Mouse (Mus musculus) liver, adult 2 months (tissue): ENCODE data around the gene Hebp2. TPM values are rescaled to one million over a fixed set of nuclear protein-coding genes. Genes with fewer than 3 reads are reported as not detected.

Experiments
- DNase-seq: peaks from one replicate; pipeline ENCODE4 v3.0.0-alpha.2; 2011; ENCODE audit warnings: low read depth, low spot score; ENCODE audit errors: extremely low read depth
- H3K27ac ChIP-seq: fragments of 200-500 bp; replicated peaks from 2 replicates; pipeline ENCODE4 v1.5.1; 2012; ENCODE audit warnings: low read depth, mild to moderate bottlenecking, control low read depth, inconsistent platforms, low read length; ENCODE audit not compliant: insufficient read depth
- H3K27me3 ChIP-seq: fragments of 200-500 bp; 2 replicates; pipeline ENCODE4 v1.6.1; 2012; ENCODE audit warnings: mild to moderate bottlenecking, moderate library complexity, low read length, inconsistent platforms; ENCODE audit not compliant: control insufficient read depth, insufficient read depth
- H3K36me3 ChIP-seq: fragments of 200-500 bp; 2 replicates; pipeline ENCODE4 v1.6.1; 2012; ENCODE audit warnings: low read length, inconsistent platforms; ENCODE audit not compliant: control insufficient read depth, insufficient read depth
- H3K4me1 ChIP-seq: fragments of 200-500 bp; 2 replicates; pipeline ENCODE4 v1.6.1; 2011; ENCODE audit warnings: low read length; ENCODE audit not compliant: control insufficient read depth, insufficient read depth
- H3K4me3 ChIP-seq: fragments of 200-500 bp; 2 replicates; pipeline ENCODE4 v1.5.1; 2011; ENCODE audit warnings: low read depth, mild to moderate bottlenecking, control low read depth, low read length, moderate library complexity; ENCODE audit not compliant: insufficient read depth
- H3K79me2 ChIP-seq: fragments of 200-500 bp; 2 replicates; pipeline ENCODE4 v1.6.1; 2012; ENCODE audit warnings: inconsistent platforms, mild to moderate bottlenecking, low read length, moderate library complexity; ENCODE audit not compliant: control insufficient read depth, insufficient read depth
- H3K9ac ChIP-seq: fragments of 200-500 bp; 2 replicates; pipeline ENCODE4 v1.6.1; 2012; ENCODE audit warnings: low read depth, mild to moderate bottlenecking, control low read depth, inconsistent platforms, low read length
- CTCF ChIP-seq: fragments of 200-500 bp; IDR thresholded peaks from 2 replicates; pipeline ENCODE4 v1.5.1; 2011; ENCODE audit warnings: low read depth, low read length, control low read depth
- POLR2A ChIP-seq: fragments of 200-500 bp; IDR thresholded peaks from 2 replicates; pipeline ENCODE4 v1.6.1; 2011; ENCODE audit warnings: low read length, control low read depth; ENCODE audit not compliant: insufficient read depth; ENCODE audit errors: extremely low read depth
- WGBS: fragments of 180-500 bp; shearing (Covaris S2); methylation state at CpG from one replicate; pipeline ENCODE4 v1.1.7; 2018; 5-methylcytosine and 5-hydroxymethylcytosine counted together
- polyA plus RNA-seq: library from polyadenylated mRNA; depleted of rRNA; stranded (reverse); fragments of >200 nt; gene quantifications from 2 replicates; pipeline ENCODE4 v1.2.3, GENCODE M21; 2012
- total RNA-seq: library from RNA; depleted of rRNA; stranded (reverse); fragments of >200 nt; gene quantifications from 2 replicates; pipeline ENCODE4 v1.2.3, GENCODE M21; 2014

Hebp2 gene
- total and polyA plus RNA-seq, 2 experiments: 0.28 to 0.33 TPM

DNA sequence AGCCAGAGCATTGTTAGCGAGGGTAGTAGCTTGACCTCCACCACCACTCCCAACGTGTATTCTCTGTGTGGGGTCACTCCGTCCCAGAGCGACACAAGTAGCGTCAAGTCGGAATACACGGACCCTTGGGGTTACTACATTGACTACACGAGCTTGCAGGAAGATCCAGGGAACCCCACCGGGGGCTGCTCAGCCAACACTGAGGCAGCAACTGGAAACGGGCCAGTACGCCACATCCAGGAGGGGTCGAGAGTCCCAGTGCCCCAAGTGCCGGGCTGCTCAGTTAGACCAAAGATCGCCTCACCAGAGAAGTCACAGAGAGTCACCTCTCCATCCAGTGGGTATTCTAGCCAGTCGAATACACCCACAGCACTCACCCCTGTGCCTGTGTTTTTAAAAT lies 20.6 kb downstream of the Hebp2 start:
- Histone ChIP-seq H3K9ac (no peak overlapping the region), H3K4me1 (peaks cover 8% of the 10 kb centered on the region), H3K27ac (no peak overlapping the region), H3K36me3 (peaks cover 2% of the 10 kb centered on the region; the same call in 1 of the 2 replicates), H3K27me3 (no peaks in the 10 kb centered on the region), H3K79me2 (0 out of 2 replicates have a peak, but pooled peaks cover under 1% of the 10 kb centered on the region), H3K4me3 (no peak overlapping the region)
- WGBS: 92% methylated on average over 15 of the region's 15 CpGs
- TF ChIP-seq POLR2A (no peak), CTCF (no peak)
- no peak for DNase-seq

DNA sequence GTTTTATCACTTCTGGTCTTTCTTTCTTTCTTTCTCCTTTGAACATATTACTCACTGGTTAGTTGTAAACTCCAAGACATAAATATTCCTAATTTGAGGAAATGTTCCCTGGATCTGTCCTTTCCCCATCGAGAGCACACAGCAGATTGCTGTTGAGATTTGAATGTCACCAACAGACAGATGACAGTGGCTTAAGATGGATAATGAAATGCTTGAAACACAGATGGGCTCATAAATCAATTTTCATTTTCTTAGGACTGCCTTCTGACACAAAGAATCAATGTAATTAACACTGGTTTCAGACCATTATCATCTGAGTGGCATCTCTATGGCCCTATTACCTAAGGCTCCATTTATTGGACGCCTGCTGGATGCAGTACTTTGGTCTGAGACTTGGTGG lies 23.3 kb downstream of the Hebp2 start:
- DNase-seq: no peak
- H3K4me3 ChIP-seq: no peak overlapping the region
- no peaks in the 10 kb centered on the region for H3K27me3 ChIP-seq
- no peak for TF ChIP-seq POLR2A
- TF ChIP-seq CTCF: no peak
- WGBS: 85% methylated on average over 2 of the region's 2 CpGs
- peaks cover 2% of the 10 kb centered on the region; the same call in 1 of the 2 replicates for H3K36me3 ChIP-seq
- no peak overlapping the region for H3K9ac ChIP-seq
- H3K79me2 ChIP-seq: 0 out of 2 replicates have a peak, but pooled peaks cover 2% of the 10 kb centered on the region
- peaks cover 7% of the 10 kb centered on the region for H3K4me1 ChIP-seq
- no peak overlapping the region for H3K27ac ChIP-seq

DNA sequence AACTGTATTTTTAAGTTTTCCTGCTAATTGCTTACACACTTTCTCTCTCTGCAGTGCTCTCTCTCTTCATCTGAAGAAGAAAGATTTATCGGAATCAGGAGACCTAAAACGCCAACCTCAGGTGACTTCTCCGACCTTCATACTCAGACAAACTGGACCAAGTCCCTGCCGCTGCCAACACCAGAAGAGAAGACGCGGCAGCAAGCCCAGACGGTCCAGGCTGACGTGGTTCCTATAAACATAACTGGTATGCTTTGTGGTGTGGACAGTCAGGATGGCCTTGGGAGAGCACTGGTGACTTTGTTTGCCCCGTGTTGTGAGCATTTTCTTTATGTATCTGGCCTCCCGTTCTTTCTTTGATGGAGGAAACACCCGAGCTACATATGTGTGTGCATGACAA lies 34.4 kb downstream of the Hebp2 start:
- Histone ChIP-seq H3K79me2 (no peaks in the 10 kb centered on the region; the same call in 1 of the 2 replicates), H3K36me3 (peaks cover 3% of the 10 kb centered on the region; the same call in 1 of the 2 replicates)
- 90% methylated on average over 11 of the region's 11 CpGs for WGBS

GRCm38 (mm10) chr10:18510663-18511062 lies 35.2 kb downstream of the Hebp2 start:
- no peaks in the 10 kb centered on the region for H3K27me3 ChIP-seq
- peak; percentile 75 for DNase-seq
- H3K4me1 ChIP-seq: peaks cover 9% of the 10 kb centered on the region
- H3K9ac ChIP-seq: no peak overlapping the region
- H3K79me2 ChIP-seq: no peaks in the 10 kb centered on the region; the same call in 1 of the 2 replicates
- TF ChIP-seq CTCF (no peak), POLR2A (no peak)
- no peak overlapping the region for H3K27ac ChIP-seq
- H3K4me3 ChIP-seq: no peak overlapping the region
- peaks cover 3% of the 10 kb centered on the region; the same call in 1 of the 2 replicates for H3K36me3 ChIP-seq
- 24% methylated on average over 3 of the region's 3 CpGs for WGBS

More for the DNA sequence above, 34.4 kb downstream of the Hebp2 start:
- Histone ChIP-seq H3K4me1 (peaks cover 9% of the 10 kb centered on the region), H3K27me3 (no peaks in the 10 kb centered on the region), H3K9ac (no peak overlapping the region), H3K27ac (no peak overlapping the region), H3K4me3 (no peak overlapping the region)
- no peak for TF ChIP-seq CTCF
- no peak for TF ChIP-seq POLR2A
- no peak for DNase-seq

DNA sequence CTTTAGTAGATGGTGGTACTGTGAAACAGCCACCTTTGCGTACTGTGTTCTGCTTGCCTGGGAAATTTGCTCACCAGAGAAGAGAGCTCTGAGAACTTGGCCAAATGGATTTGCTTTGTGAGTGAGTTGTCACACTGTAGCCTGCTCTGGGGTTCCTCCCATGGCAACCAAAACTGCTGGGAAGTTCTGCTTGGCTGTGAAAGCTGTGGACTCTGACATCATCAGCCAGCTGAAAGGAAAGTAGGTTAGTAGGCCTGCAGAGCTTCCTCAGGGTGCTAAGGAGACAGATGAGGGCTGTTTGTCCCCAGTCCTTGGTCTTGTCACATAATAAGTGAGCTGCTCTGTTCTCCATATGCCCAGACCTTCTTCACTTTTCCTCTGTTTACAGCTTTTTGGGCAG lies 37.3 kb downstream of the Hebp2 start:
- Histone ChIP-seq H3K4me1 (peaks cover 9% of the 10 kb centered on the region), H3K27ac (no peak overlapping the region), H3K36me3 (peaks cover 3% of the 10 kb centered on the region; the same call in 1 of the 2 replicates), H3K4me3 (no peak overlapping the region), H3K9ac (no peak overlapping the region), H3K79me2 (no peaks in the 10 kb centered on the region; the same call in 1 of the 2 replicates), H3K27me3 (no peaks in the 10 kb centered on the region)
- WGBS: 86% methylated on average over 1 of the region's 1 CpGs
- TF ChIP-seq POLR2A: no peak
- DNase-seq: peak; percentile 35

GRCm38 (mm10) chr10:18507869-18508473 lies 37.9 kb downstream of the Hebp2 start:
- no peak for DNase-seq
- WGBS: 85% methylated on average over 2 of the region's 2 CpGs
- no peak overlapping the region for H3K27ac ChIP-seq

More at GRCm38 (mm10) chr10:18507869-18508473, 37.9 kb downstream of the Hebp2 start:
- no peak for TF ChIP-seq CTCF
- H3K4me1 ChIP-seq: peaks cover 9% of the 10 kb centered on the region
- H3K36me3 ChIP-seq: peaks cover 3% of the 10 kb centered on the region; the same call in 1 of the 2 replicates
- no peaks in the 10 kb centered on the region for H3K27me3 ChIP-seq
- no peak overlapping the region for H3K9ac ChIP-seq
- no peak overlapping the region for H3K4me3 ChIP-seq
- H3K79me2 ChIP-seq: no peaks in the 10 kb centered on the region; the same call in 1 of the 2 replicates
